Mouse (Mus musculus) liver, embryonic 14.5 days (tissue): Measurements from ENCODE around the gene Ralgds.

Experiments
- CTCF ChIP-seq: IDR thresholded peaks from 2 replicates; pipeline ENCODE4 v1.5.1; 2016; ENCODE audit warnings: antibody characterized with exemption, low read depth, control low read depth
- EP300 ChIP-seq: IDR thresholded peaks from 2 replicates; pipeline ENCODE4 v1.6.1; 2016; ENCODE audit warnings: antibody characterized with exemption, low read depth

- no peak for TF ChIP-seq CTCF
- no peak for TF ChIP-seq EP300
Observed at GRCm38 (mm10) chr2:28504676-28505075, 8.2 kb upstream of the Ralgds start.
